Mouse (Mus musculus) intestine, embryonic 16.5 days (tissue): ENCODE measurements at regions not wholly inside any gene's neighbourhood (a gene's known extent, or its start where the extent isn't known, plus 50 kb on each side); places are given as distances from the start of the nearest gene placed in this dataset.

Experiments
- ATAC-seq: fragments of 200-750 bp; cut with Nextera tagmentation; 2 replicates; pipeline ENCODE4 v1.8.0; 2017; ENCODE audit warnings: moderate TSS enrichment, moderate library complexity
- H3K27ac ChIP-seq: fragments of 300-500 bp; sonication (generic); 2 replicates; pipeline ENCODE4 v1.5.1; 2014; ENCODE audit warnings: mild to moderate bottlenecking, low read length
- H3K27me3 ChIP-seq: fragments of 300-500 bp; sonication (generic); replicated peaks from 2 replicates; pipeline ENCODE4 v1.6.1; 2014; ENCODE audit warnings: low read length, control low read depth, mixed read lengths; ENCODE audit not compliant: control insufficient read depth, insufficient read depth
- H3K36me3 ChIP-seq: fragments of 300-500 bp; sonication (generic); 2 replicates; pipeline ENCODE4 v1.6.1; 2014; ENCODE audit warnings: low read length, control low read depth; ENCODE audit not compliant: control insufficient read depth, insufficient read depth
- H3K4me1 ChIP-seq: fragments of 300-500 bp; sonication (generic); 2 replicates; pipeline ENCODE4 v1.6.1; 2014; ENCODE audit warnings: low read length, control low read depth, mixed read lengths; ENCODE audit not compliant: control insufficient read depth, insufficient read depth
- H3K4me2 ChIP-seq: fragments of 300-500 bp; sonication (generic); 2 replicates; pipeline ENCODE4 v1.6.1; 2014; ENCODE audit warnings: low read depth, low read length, control low read depth
- H3K4me3 ChIP-seq: fragments of 300-500 bp; sonication (generic); 2 replicates; pipeline ENCODE4 v1.5.1; 2014; ENCODE audit warnings: mild to moderate bottlenecking, low read length
- H3K9ac ChIP-seq: fragments of 300-500 bp; sonication (generic); 2 replicates; pipeline ENCODE4 v1.6.1; 2014; ENCODE audit warnings: low read depth, low read length
- H3K9me3 ChIP-seq: fragments of 300-500 bp; sonication (generic); 2 replicates; pipeline ENCODE4 v1.6.1; 2016; ENCODE audit warnings: low read length, control low read depth; ENCODE audit not compliant: control insufficient read depth
- WGBS: fragments of 180-500 bp; shearing (Covaris S2); extraction: QIAGEN DNeasy Blood & Tissue Kit; methylation state at CpG from one replicate; pipeline ENCODE4 v1.1.7; 2014; 5-methylcytosine and 5-hydroxymethylcytosine counted together

GRCm38 (mm10) chr3:139832599-139832998 is 627.1 kb downstream of the Stpg2 start:
- Histone ChIP-seq H3K4me1 (no peaks in the 10 kb centered on the region), H3K4me3 (no peak overlapping the region), H3K27ac (no peak overlapping the region), H3K9ac (no peak overlapping the region), H3K36me3 (no peaks in the 10 kb centered on the region), H3K4me2 (no peak overlapping the region), H3K27me3 (no peaks in the 10 kb centered on the region), H3K9me3 (no peaks in the 10 kb centered on the region)
- ATAC-seq: no peak
- 76% methylated on average over 5 of the region's 5 CpGs for WGBS

GRCm38 (mm10) chr3:139842015-139842414 is 636.5 kb downstream of the Stpg2 start:
- Histone ChIP-seq H3K9me3 (no peaks in the 10 kb centered on the region), H3K4me1 (no peaks in the 10 kb centered on the region), H3K36me3 (no peaks in the 10 kb centered on the region), H3K27ac (no peak overlapping the region), H3K9ac (no peak overlapping the region), H3K4me2 (no peak overlapping the region), H3K4me3 (no peak overlapping the region), H3K27me3 (no peaks in the 10 kb centered on the region)
- no peak for ATAC-seq
- WGBS: 91% methylated on average over 3 of the region's 3 CpGs

- no peak overlapping the region for H3K9ac ChIP-seq
- no peaks in the 10 kb centered on the region for H3K36me3 ChIP-seq
- no peak overlapping the region for H3K27ac ChIP-seq
- no peaks in the 10 kb centered on the region for H3K9me3 ChIP-seq
- H3K4me1 ChIP-seq: no peaks in the 10 kb centered on the region
- H3K4me2 ChIP-seq: no peak overlapping the region
- no peak for ATAC-seq
- WGBS: 87% methylated on average over 5 of the region's 5 CpGs
- H3K4me3 ChIP-seq: no peak overlapping the region
- H3K27me3 ChIP-seq: no peaks in the 10 kb centered on the region
These were observed 637.6 kb downstream of the Stpg2 start for GRCm38 (mm10) chr3:139842988-139843605.

GRCm38 (mm10) chr3:139844443-139844842 is 638.9 kb downstream of the Stpg2 start:
- Histone ChIP-seq H3K4me3 (no peak overlapping the region), H3K9ac (no peak overlapping the region), H3K27ac (no peak overlapping the region), H3K27me3 (no peaks in the 10 kb centered on the region), H3K4me2 (no peak overlapping the region), H3K36me3 (no peaks in the 10 kb centered on the region), H3K4me1 (no peaks in the 10 kb centered on the region), H3K9me3 (no peaks in the 10 kb centered on the region)
- ATAC-seq: no peak
- WGBS: 77% methylated on average over 3 of the region's 3 CpGs

- Histone ChIP-seq H3K4me1 (no peaks in the 10 kb centered on the region), H3K36me3 (no peaks in the 10 kb centered on the region), H3K4me3 (no peak overlapping the region), H3K4me2 (no peak overlapping the region), H3K9me3 (no peaks in the 10 kb centered on the region), H3K9ac (no peak overlapping the region), H3K27ac (no peak overlapping the region), H3K27me3 (no peaks in the 10 kb centered on the region)
- 61% methylated on average over 5 of the region's 5 CpGs for WGBS
- ATAC-seq: no peak
These were observed 642.3 kb downstream of the Stpg2 start for GRCm38 (mm10) chr3:139847826-139848225.

GRCm38 (mm10) chr3:139859966-139860635 is 654.6 kb downstream of the Stpg2 start:
- H3K4me2 ChIP-seq: no peak overlapping the region
- H3K9me3 ChIP-seq: no peaks in the 10 kb centered on the region
- no peak overlapping the region for H3K4me3 ChIP-seq
- no peaks in the 10 kb centered on the region for H3K36me3 ChIP-seq
- H3K27ac ChIP-seq: peak overlapping the region; percentile 30; the same call in 1 of the 2 replicates
- H3K9ac ChIP-seq: no peak overlapping the region
- WGBS: 52% methylated on average over 16 of the region's 16 CpGs
- peak; percentile 79 for ATAC-seq
- no peaks in the 10 kb centered on the region for H3K27me3 ChIP-seq
- 0 out of 2 replicates have a peak, but pooled peaks cover 6% of the 10 kb centered on the region for H3K4me1 ChIP-seq

GRCm38 (mm10) chr3:139860831-139861371 is 655.4 kb downstream of the Stpg2 start:
- H3K9me3 ChIP-seq: no peaks in the 10 kb centered on the region
- no peak overlapping the region for H3K4me3 ChIP-seq
- H3K27me3 ChIP-seq: no peaks in the 10 kb centered on the region
- no peaks in the 10 kb centered on the region for H3K36me3 ChIP-seq
- H3K4me1 ChIP-seq: 0 out of 2 replicates have a peak, but pooled peaks cover 6% of the 10 kb centered on the region
- no peak overlapping the region for H3K9ac ChIP-seq
- ATAC-seq: peak; percentile 48; the same call in 1 of the 2 replicates
- 40% methylated on average over 9 of the region's 9 CpGs for WGBS
- H3K4me2 ChIP-seq: no peak overlapping the region
- peak overlapping the region; percentile 30 for H3K27ac ChIP-seq

GRCm38 (mm10) chr3:139866329-139866728 is 660.8 kb downstream of the Stpg2 start:
- H3K27me3 ChIP-seq: no peaks in the 10 kb centered on the region
- H3K4me2 ChIP-seq: no peak overlapping the region
- H3K9me3 ChIP-seq: no peaks in the 10 kb centered on the region
- no peak for ATAC-seq
- no peak overlapping the region for H3K9ac ChIP-seq
- no peak overlapping the region for H3K4me3 ChIP-seq
- H3K4me1 ChIP-seq: no peaks in the 10 kb centered on the region
- no peaks in the 10 kb centered on the region for H3K36me3 ChIP-seq
- no peak overlapping the region for H3K27ac ChIP-seq

- no peak overlapping the region for H3K27ac ChIP-seq
- no peak for ATAC-seq
- no peak overlapping the region for H3K9ac ChIP-seq
- no peaks in the 10 kb centered on the region for H3K4me1 ChIP-seq
- H3K4me2 ChIP-seq: no peak overlapping the region
- no peaks in the 10 kb centered on the region for H3K9me3 ChIP-seq
- 89% methylated on average over 4 of the region's 4 CpGs for WGBS
- no peaks in the 10 kb centered on the region for H3K27me3 ChIP-seq
- no peak overlapping the region for H3K4me3 ChIP-seq
- H3K36me3 ChIP-seq: no peaks in the 10 kb centered on the region
These were observed 661.5 kb downstream of the Stpg2 start for GRCm38 (mm10) chr3:139867030-139867429.
